Mouse (Mus musculus) liver, adult 2 months (tissue): ENCODE data around the gene Ttc38.

ENCODE experiments used
- CTCF ChIP-seq: fragments of 200-500 bp; IDR thresholded peaks from 2 replicates; pipeline ENCODE4 v1.5.1; 2011; ENCODE audit warnings: low read depth, low read length, control low read depth
- POLR2A ChIP-seq: fragments of 200-500 bp; IDR thresholded peaks from 2 replicates; pipeline ENCODE4 v1.6.1; 2011; ENCODE audit warnings: low read length, control low read depth; ENCODE audit not compliant: insufficient read depth; ENCODE audit errors: extremely low read depth

GRCm38 (mm10) chr15:85885606-85886005, 53.5 kb downstream of the Ttc38 start:
- TF ChIP-seq POLR2A (no peak), CTCF (no peak)
